In genomic region chr11:57786616-57787418, GRCm38 (mm10) we compare ENCODE assay signal across 8 mouse cellular contexts. TPM values are rescaled to one million over a fixed set of nuclear protein-coding genes. Genes with fewer than 3 reads are reported as not detected.
DNase-seq lines count a peak whose midpoint lies in the region; ATAC-seq and TF ChIP-seq lines count a peak whose summit lies in the region.
"Had no signal": no experiment of that assay in that cellular context is flagged by ENCODE, and none has a peak within 500 bp of the region (broad histone marks: within the 10 kb centered on the region; RNA-seq: fewer than 3 reads in every experiment).

No protein-coding gene starts in this region.

- no peaks in the 10 kb centered on the region for H3K4me1 ChIP-seq in ES-Bruce4 (ENCODE audit: control insufficient read depth, insufficient read depth, low read length)
- peaks cover 15% of the 10 kb centered on the region for H3K4me1 ChIP-seq in embryonic facial prominence, embryonic 13.5 days
- 0 out of 2 replicates have a peak, but pooled peaks cover 14% of the 10 kb centered on the region for H3K4me1 ChIP-seq in hindbrain, embryonic 14.5 days (replicated peaks; ENCODE audit: control insufficient read depth, insufficient read depth, low read length)
- peaks cover 17% of the 10 kb centered on the region for H3K4me1 ChIP-seq in neural tube, embryonic 13.5 days (replicated peaks)

- H3K4me2 ChIP-seq in embryonic facial prominence, embryonic 13.5 days, result 0 out of 2 replicates have a peak overlapping the region, but pooled peaks have one; percentile 0
- peak overlapping the region; percentile 22; the same call in 1 of the 2 replicates for H3K4me2 ChIP-seq in hindbrain, embryonic 14.5 days (replicated peaks)
- H3K4me2 ChIP-seq in neural tube, embryonic 13.5 days, result no peak overlapping the region
- H3K4me2 ChIP-seq: liver, embryonic 13.5 days had no signal

- H3K36me3 ChIP-seq in ES-Bruce4 (ENCODE audit: control insufficient read depth, insufficient read depth, low read length, poor library complexity, severe bottlenecking), result no peaks in the 10 kb centered on the region
- H3K36me3 ChIP-seq in embryonic facial prominence, embryonic 13.5 days, result peaks cover 28% of the 10 kb centered on the region
- no peaks in the 10 kb centered on the region for H3K36me3 ChIP-seq in hindbrain, embryonic 14.5 days (replicated peaks; ENCODE audit: control insufficient read depth, insufficient read depth)
- no peaks in the 10 kb centered on the region for H3K36me3 ChIP-seq in neural tube, embryonic 13.5 days

- WGBS in embryonic facial prominence, embryonic 13.5 days, result 37% methylated on average over 18 of the region's 18 CpGs
- 22% methylated on average over 18 of the region's 18 CpGs for WGBS in hindbrain, embryonic 14.5 days
- whole genome bisulfite sequencing in neural tube, embryonic 13.5 days, result 36% methylated on average over 18 of the region's 18 CpGs

- H3K9me3 ChIP-seq in ES-Bruce4 (replicated peaks; ENCODE audit: control insufficient read depth, insufficient read depth, low read length, poor library complexity, severe bottlenecking), result no peaks in the 10 kb centered on the region
- H3K9me3 ChIP-seq in embryonic facial prominence, embryonic 13.5 days, result no peaks in the 10 kb centered on the region
- no peaks in the 10 kb centered on the region for H3K9me3 ChIP-seq in hindbrain, embryonic 14.5 days (ENCODE audit: control insufficient read depth, low read length)
- H3K9me3 ChIP-seq in neural tube, embryonic 13.5 days, result no peaks in the 10 kb centered on the region
- H3K9me3 ChIP-seq: liver, embryonic 13.5 days had no signal

- no peak overlapping the region for H3K9ac ChIP-seq in ES-Bruce4 (ENCODE audit: low read depth, poor library complexity, severe bottlenecking)
- H3K9ac ChIP-seq in embryonic facial prominence, embryonic 13.5 days, result 0 out of 2 replicates have a peak overlapping the region, but pooled peaks have one; percentile 36
- peak overlapping the region; percentile 36; the same call in 1 of the 2 replicates for H3K9ac ChIP-seq in hindbrain, embryonic 14.5 days
- H3K9ac ChIP-seq in neural tube, embryonic 13.5 days, result peak overlapping the region; percentile 53
- H3K9ac ChIP-seq: liver, embryonic 13.5 days had no signal

- H3K27me3 ChIP-seq in ES-Bruce4 (ENCODE audit: control insufficient read depth, insufficient read depth, low read length, poor library complexity, severe bottlenecking), result no peaks in the 10 kb centered on the region
- H3K27me3 ChIP-seq in embryonic facial prominence, embryonic 13.5 days, result no peaks in the 10 kb centered on the region
- no peaks in the 10 kb centered on the region for H3K27me3 ChIP-seq in hindbrain, embryonic 14.5 days (ENCODE audit: control insufficient read depth, insufficient read depth, low read length)
- no peaks in the 10 kb centered on the region; the same call in 1 of the 2 replicates for H3K27me3 ChIP-seq in neural tube, embryonic 13.5 days
- H3K27me3 ChIP-seq: liver, embryonic 13.5 days had no signal

- DNase-seq in MN1 (ENCODE audit: low spot score), result peak; percentile 49
- peak; percentile 72 for DNase-seq in hindbrain, embryonic 14.5 days (ENCODE audit: low spot score)
- peak; percentile 57 to 66 for DNase-seq in left cerebral cortex, adult 18-20 months (ENCODE audit: low spot score in 2 of 2)
- DNase-seq in spleen, adult 18-20 months, result no peak
- DNase-seq: liver, embryonic 13.5 days had no signal

- peak overlapping the region; percentile 17; the same call in 1 of the 2 replicates for H3K4me3 ChIP-seq in ES-Bruce4 (ENCODE audit: low read depth, low read length)
- no peak overlapping the region for H3K4me3 ChIP-seq in embryonic facial prominence, embryonic 13.5 days
- no peak overlapping the region for H3K4me3 ChIP-seq in hindbrain, embryonic 14.5 days (replicated peaks; ENCODE audit: low read length)
- H3K4me3 ChIP-seq in neural tube, embryonic 13.5 days, result no peak overlapping the region
- H3K4me3 ChIP-seq: liver, embryonic 13.5 days had no signal

- ATAC-seq in embryonic facial prominence, embryonic 13.5 days (ENCODE audit: insufficient number of reproducible peaks, insufficient read depth, low FRiP score, low TSS enrichment, low read depth), result no peak
- ATAC-seq in hindbrain, embryonic 14.5 days (ENCODE audit: low FRiP score), result peak; percentile 50; the same call in 1 of the 2 replicates
- peak; percentile 74 for ATAC-seq in neural tube, embryonic 13.5 days (ENCODE audit: low read depth)

- TF ChIP-seq CTCF in ES-Bruce4 (IDR thresholded peaks at IDR 0.05; ENCODE audit: low read depth, low read length), result peak; percentile 27

- no peak overlapping the region for H3K27ac ChIP-seq in ES-Bruce4 (ENCODE audit: insufficient read depth, low read length)
- peak overlapping the region; percentile 67 for H3K27ac ChIP-seq in embryonic facial prominence, embryonic 13.5 days
- peak overlapping the region; percentile 72 for H3K27ac ChIP-seq in hindbrain, embryonic 14.5 days
- peak overlapping the region; percentile 57 for H3K27ac ChIP-seq in neural tube, embryonic 13.5 days (replicated peaks)
- H3K27ac ChIP-seq: liver, embryonic 13.5 days had no signal

- no peak for TF ChIP-seq EP300 in ES-Bruce4 (IDR thresholded peaks at IDR 0.05; ENCODE audit: insufficient read depth, low read depth, low read length)

- TF ChIP-seq POLR2A in ES-Bruce4 (IDR thresholded peaks at IDR 0.05; ENCODE audit: insufficient read depth, low read length), result no peak

RNA-seq across cellular contexts. Expression of gene Sap30l, which starts 14.6 kb away (rescaled TPM):
- 15.2 and 19.8 TPM in 2 replicates for polyA plus RNA-seq in ES-Bruce4 (2011; ENCODE audit: insufficient read depth, insufficient read length, low read depth, missing spikeins)
- 10.5 and 10.9 TPM in 2 replicates for polyA plus RNA-seq in embryonic facial prominence, embryonic 13.5 days (2015; fragmentation: Nextera tagmentation; extraction: Ambion mirVana)
- 12.6 and 15.5 TPM in 2 replicates for polyA plus RNA-seq in hindbrain, embryonic 14.5 days (2014; fragmentation: Nextera tagmentation; extraction: Ambion mirVana)
- total RNA-seq in left cerebral cortex, adult 18-20 months (2021), result 10 to 100 TPM; 53.2 to 57.0 TPM
- polyA plus RNA-seq in neural tube, embryonic 13.5 days (2015; fragmentation: Nextera tagmentation; extraction: Ambion mirVana), result 15.6 and 16.7 TPM in 2 replicates

RNA-seq across cellular contexts. Expression of gene Hand1, which starts 45.8 kb away (rescaled TPM):
- polyA plus RNA-seq in ES-Bruce4 (2011; ENCODE audit: insufficient read depth, insufficient read length, low read depth, missing spikeins), result 3.7 and 7.0 TPM in 2 replicates
- polyA plus RNA-seq in embryonic facial prominence, embryonic 13.5 days (2015; fragmentation: Nextera tagmentation; extraction: Ambion mirVana), result 1.3 and 5.1 TPM in 2 replicates
- not detected in 2 replicates for polyA plus RNA-seq in hindbrain, embryonic 14.5 days (2014; fragmentation: Nextera tagmentation; extraction: Ambion mirVana)
- total RNA-seq in left cerebral cortex, adult 18-20 months (2021), result not detected
- 0.28 TPM in 1 of 2 replicates, not detected in the other for polyA plus RNA-seq in neural tube, embryonic 13.5 days (2015; fragmentation: Nextera tagmentation; extraction: Ambion mirVana)

Comparison
In these comparisons a context has a peak if more than half of its experiments do, and no peak if none do; other contexts are left out.
1. DNase-seq: peak in MN1 (single experiment), hindbrain, embryonic 14.5 days (single experiment) and left cerebral cortex, adult 18-20 months (2 of 2); none in spleen, adult 18-20 months (0 of 2).